Mouse (Mus musculus): ENCODE results near the gene Reep3. TPM values are rescaled to one million over a fixed set of nuclear protein-coding genes. Genes with fewer than 3 reads are reported as not detected.
A peak's percentile ranks its signal among the peaks of the same experiment; 100 is the strongest.

Gene Reep3
- polyA plus RNA-seq, 1 experiment from 2014 or later: 77.4 TPM

DNA sequence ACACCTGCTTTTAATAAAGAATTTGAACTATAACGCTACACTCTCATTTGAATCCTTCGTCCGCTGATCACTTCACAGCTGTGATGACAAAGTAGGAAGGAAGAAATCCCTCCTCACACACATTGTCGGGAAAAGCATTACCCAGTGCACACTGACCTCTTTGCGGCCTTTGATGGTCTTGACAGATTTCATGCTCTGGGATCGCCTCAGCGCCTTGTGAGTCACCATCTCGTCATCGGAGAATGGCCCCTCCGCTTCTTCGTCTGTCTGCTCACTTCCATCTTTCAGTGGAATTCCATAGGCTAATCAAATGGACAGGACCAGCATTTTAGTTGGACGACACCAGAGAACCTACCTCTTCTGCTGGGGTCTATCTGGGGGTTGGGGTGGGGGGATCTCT is 82.0 kb downstream of the Reep3 start:
- H3K4me3 ChIP-seq (ENCODE audit: low read depth, low read length): no peak overlapping the region
- 87% methylated on average over 12 of the region's 12 CpGs for WGBS
- no peaks in the 10 kb centered on the region for H3K9me3 ChIP-seq (ENCODE audit: control insufficient read depth)
- no peak for TF ChIP-seq CTCF (IDR thresholded peaks at IDR 0.05; ENCODE audit: low read depth)
- H3K27ac ChIP-seq (ENCODE audit: low read depth, low read length): no peak overlapping the region
- no peak overlapping the region for H3K9ac ChIP-seq (ENCODE audit: low read depth, low read length)
- no peak overlapping the region for H3K4me2 ChIP-seq (replicated peaks; ENCODE audit: low read depth)
- peaks cover 3% of the 10 kb centered on the region; the same call in 1 of the 2 replicates for H3K4me1 ChIP-seq (replicated peaks; ENCODE audit: control insufficient read depth, insufficient read depth, low read length)
- no peaks in the 10 kb centered on the region for H3K27me3 ChIP-seq (replicated peaks; ENCODE audit: control insufficient read depth, insufficient read depth, low read length)
- peaks cover 22% of the 10 kb centered on the region for H3K36me3 ChIP-seq (ENCODE audit: control insufficient read depth, insufficient read depth)
- ATAC-seq: no peak

DNA sequence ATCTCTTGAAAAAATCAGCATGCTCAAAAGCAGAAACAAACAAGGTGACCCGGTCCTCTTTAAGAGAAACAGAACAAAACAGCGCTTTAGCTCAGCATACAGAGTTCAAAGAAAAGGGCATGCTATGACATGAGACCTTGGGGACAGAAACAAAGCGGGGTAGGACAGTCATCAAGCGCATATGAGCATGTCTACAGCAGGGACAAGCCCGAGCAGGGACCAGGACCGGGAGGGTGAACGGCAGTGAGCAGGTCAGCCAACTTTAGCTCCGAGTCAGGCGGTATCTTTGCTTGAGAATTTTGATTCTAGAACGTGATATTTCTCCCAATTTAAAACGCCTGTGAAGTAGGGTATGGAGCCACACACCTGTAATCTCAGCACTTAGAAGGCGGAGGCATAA is 86.2 kb downstream of the Reep3 start:
- 89% methylated on average over 12 of the region's 12 CpGs for WGBS

DNA sequence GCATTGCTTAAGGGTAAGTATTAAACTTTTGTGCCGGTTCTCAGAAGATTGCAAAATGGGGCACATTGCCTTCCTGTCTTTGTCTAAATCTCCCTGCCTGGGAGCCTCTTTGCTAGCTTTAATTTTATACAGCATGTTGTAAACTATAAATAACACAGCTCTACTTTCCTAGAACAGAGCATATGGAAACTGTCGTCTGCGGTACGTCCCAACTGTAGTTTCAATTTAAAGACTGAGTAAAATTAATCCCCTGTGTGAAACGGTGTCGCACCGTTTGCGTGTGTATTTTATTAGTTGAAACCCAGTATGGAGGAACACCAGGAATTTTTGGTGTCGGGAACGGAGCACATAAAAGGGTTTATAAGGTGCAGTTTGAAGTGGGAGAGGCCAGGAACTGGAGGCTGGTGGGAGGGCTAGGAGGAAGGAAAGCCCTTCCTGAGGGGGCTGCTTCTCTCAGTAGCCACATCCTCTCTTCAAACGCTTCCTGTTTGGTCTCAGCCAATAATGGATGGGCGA is 92.2 kb downstream of the Reep3 start:
- Histone ChIP-seq H3K27me3 (replicated peaks; ENCODE audit: control insufficient read depth, insufficient read depth, low read length) (no peaks in the 10 kb centered on the region), H3K4me2 (replicated peaks; ENCODE audit: low read depth) (peak overlapping the region; percentile 73), H3K36me3 (ENCODE audit: control insufficient read depth, insufficient read depth) (no peaks in the 10 kb centered on the region), H3K4me3 (ENCODE audit: low read depth, low read length) (peak overlapping the region; percentile 32), H3K4me1 (replicated peaks; ENCODE audit: control insufficient read depth, insufficient read depth, low read length) (peaks cover 8% of the 10 kb centered on the region), H3K27ac (ENCODE audit: low read depth, low read length) (peak overlapping the region; percentile 88), H3K9me3 (ENCODE audit: control insufficient read depth) (no peaks in the 10 kb centered on the region), H3K9ac (ENCODE audit: low read depth, low read length) (peak overlapping the region; percentile 23; the same call in 1 of the 2 replicates)
- peak; percentile 36 for ATAC-seq
- 1% methylated on average over 12 of the region's 12 CpGs for WGBS
- no peak for TF ChIP-seq CTCF (IDR thresholded peaks at IDR 0.05; ENCODE audit: low read depth)

More for the DNA sequence above, 86.2 kb downstream of the Reep3 start:
- H3K27me3 ChIP-seq (replicated peaks; ENCODE audit: control insufficient read depth, insufficient read depth, low read length): no peaks in the 10 kb centered on the region
- H3K27ac ChIP-seq (ENCODE audit: low read depth, low read length): no peak overlapping the region
- H3K4me1 ChIP-seq (replicated peaks; ENCODE audit: control insufficient read depth, insufficient read depth, low read length): no peaks in the 10 kb centered on the region
- H3K9ac ChIP-seq (ENCODE audit: low read depth, low read length): no peak overlapping the region
- no peak overlapping the region for H3K4me3 ChIP-seq (ENCODE audit: low read depth, low read length)
- peaks cover 18% of the 10 kb centered on the region for H3K36me3 ChIP-seq (ENCODE audit: control insufficient read depth, insufficient read depth)
- H3K9me3 ChIP-seq (ENCODE audit: control insufficient read depth): no peaks in the 10 kb centered on the region
- TF ChIP-seq CTCF (IDR thresholded peaks at IDR 0.05; ENCODE audit: low read depth): no peak
- ATAC-seq: no peak
- H3K4me2 ChIP-seq (replicated peaks; ENCODE audit: low read depth): no peak overlapping the region

DNA sequence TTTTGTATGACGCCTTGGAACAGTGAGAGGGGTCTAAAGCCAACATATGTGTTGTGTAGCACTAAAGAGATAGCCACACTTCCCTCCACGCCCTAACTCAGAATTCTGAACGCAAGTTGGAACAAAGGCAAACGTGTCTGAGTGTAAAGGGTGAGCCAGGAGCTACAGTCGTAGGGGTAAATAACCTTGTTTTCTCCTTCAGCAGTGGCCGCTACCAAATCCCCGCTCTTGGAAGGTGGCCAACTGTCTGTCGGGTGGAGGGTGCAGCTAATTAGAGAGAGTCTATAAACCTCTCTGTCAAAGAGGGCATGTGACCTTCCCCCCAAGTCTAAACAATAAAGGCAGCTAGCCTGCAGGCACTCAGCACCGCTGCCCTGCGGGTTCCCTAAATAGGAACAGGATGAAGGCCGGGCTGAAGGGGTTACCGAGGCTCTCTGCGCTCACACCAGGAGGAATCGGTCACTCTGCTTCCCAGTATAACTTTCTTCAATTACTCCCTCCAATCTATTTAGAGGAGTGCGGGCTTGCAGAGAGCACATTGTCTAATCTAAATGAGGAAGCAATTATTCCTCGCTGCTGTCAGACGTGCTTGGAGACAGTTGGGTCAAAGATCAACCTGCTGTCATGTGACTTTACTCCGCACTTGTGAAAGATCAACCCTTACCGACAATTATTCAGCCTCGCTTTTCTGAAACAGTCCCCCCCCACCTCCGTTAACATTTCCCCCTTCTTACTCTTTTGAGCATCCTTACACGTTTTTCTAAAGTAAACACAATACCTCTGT is 92.8 kb downstream of the Reep3 start:
- Histone ChIP-seq H3K27ac (ENCODE audit: low read depth, low read length) (peak overlapping the region; percentile 88), H3K4me2 (replicated peaks; ENCODE audit: low read depth) (peak overlapping the region; percentile 73), H3K36me3 (ENCODE audit: control insufficient read depth, insufficient read depth) (no peaks in the 10 kb centered on the region), H3K4me3 (ENCODE audit: low read depth, low read length) (peak overlapping the region; percentile 32), H3K9ac (ENCODE audit: low read depth, low read length) (peak overlapping the region; percentile 35), H3K4me1 (replicated peaks; ENCODE audit: control insufficient read depth, insufficient read depth, low read length) (peaks cover 8% of the 10 kb centered on the region), H3K9me3 (ENCODE audit: control insufficient read depth) (no peaks in the 10 kb centered on the region), H3K27me3 (replicated peaks; ENCODE audit: control insufficient read depth, insufficient read depth, low read length) (no peaks in the 10 kb centered on the region)
- TF ChIP-seq CTCF (IDR thresholded peaks at IDR 0.05; ENCODE audit: low read depth): no peak
- WGBS: under 1% methylated on average over 22 of the region's 22 CpGs
- peak; percentile 86 for ATAC-seq

DNA sequence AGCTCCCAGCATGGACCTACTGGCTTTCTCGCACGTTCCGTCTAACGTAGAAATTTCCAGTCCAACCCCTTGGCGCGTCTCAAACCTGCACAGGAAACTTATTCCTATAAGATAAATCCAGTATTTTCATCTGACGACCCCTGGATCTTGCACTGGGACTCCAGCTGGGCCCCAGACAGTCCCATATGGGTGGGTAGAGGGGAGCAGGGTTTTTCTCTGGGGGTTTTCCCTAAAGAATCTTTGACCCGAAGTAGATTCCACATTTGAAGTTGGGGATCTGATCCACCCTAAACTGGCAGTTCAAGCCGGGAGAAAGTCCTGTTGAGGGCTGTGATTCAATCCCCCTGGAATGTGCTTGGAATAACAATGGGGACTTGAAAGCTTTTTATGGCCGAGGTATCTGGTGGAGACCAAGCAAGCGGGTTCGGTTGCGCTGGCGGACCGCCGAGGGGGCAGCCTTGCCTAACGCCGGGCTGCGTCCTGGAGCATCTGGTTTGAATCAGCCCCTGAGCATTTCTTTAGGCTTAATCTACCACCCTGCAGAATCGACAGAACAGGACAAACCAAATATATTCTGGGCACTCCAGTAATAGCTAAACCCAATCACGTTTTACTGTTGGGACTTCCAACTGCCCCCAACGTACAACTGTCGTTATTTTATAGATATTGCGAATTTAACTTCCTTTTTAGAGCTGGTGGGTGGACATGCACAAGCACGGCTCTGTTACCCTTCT is 93.6 kb downstream of the Reep3 start:
- H3K27ac ChIP-seq (ENCODE audit: low read depth, low read length): peak overlapping the region; percentile 88
- under 1% methylated on average over 25 of the region's 25 CpGs for WGBS
- no peak for TF ChIP-seq CTCF (IDR thresholded peaks at IDR 0.05; ENCODE audit: low read depth)
- ATAC-seq: peak; percentile 12
- H3K4me1 ChIP-seq (replicated peaks; ENCODE audit: control insufficient read depth, insufficient read depth, low read length): peaks cover 8% of the 10 kb centered on the region
- peak overlapping the region; percentile 73 for H3K4me2 ChIP-seq (replicated peaks; ENCODE audit: low read depth)
- H3K36me3 ChIP-seq (ENCODE audit: control insufficient read depth, insufficient read depth): no peaks in the 10 kb centered on the region
- peak overlapping the region; percentile 35 for H3K9ac ChIP-seq (ENCODE audit: low read depth, low read length)
- H3K9me3 ChIP-seq (ENCODE audit: control insufficient read depth): no peaks in the 10 kb centered on the region
- H3K4me3 ChIP-seq (ENCODE audit: low read depth, low read length): peak overlapping the region; percentile 32
- no peaks in the 10 kb centered on the region for H3K27me3 ChIP-seq (replicated peaks; ENCODE audit: control insufficient read depth, insufficient read depth, low read length)

All from intestine, postnatal 0 days (tissue).